Mouse (Mus musculus) 3T3-L1 (cell line): ENCODE results near the gene Myl9.

ENCODE experiments used
- DNase-seq: peaks from one replicate; pipeline ENCODE4 v3.0.0-alpha.2; 2015; ENCODE audit warnings: low read depth, low spot score

The Myl9 gene

DNA sequence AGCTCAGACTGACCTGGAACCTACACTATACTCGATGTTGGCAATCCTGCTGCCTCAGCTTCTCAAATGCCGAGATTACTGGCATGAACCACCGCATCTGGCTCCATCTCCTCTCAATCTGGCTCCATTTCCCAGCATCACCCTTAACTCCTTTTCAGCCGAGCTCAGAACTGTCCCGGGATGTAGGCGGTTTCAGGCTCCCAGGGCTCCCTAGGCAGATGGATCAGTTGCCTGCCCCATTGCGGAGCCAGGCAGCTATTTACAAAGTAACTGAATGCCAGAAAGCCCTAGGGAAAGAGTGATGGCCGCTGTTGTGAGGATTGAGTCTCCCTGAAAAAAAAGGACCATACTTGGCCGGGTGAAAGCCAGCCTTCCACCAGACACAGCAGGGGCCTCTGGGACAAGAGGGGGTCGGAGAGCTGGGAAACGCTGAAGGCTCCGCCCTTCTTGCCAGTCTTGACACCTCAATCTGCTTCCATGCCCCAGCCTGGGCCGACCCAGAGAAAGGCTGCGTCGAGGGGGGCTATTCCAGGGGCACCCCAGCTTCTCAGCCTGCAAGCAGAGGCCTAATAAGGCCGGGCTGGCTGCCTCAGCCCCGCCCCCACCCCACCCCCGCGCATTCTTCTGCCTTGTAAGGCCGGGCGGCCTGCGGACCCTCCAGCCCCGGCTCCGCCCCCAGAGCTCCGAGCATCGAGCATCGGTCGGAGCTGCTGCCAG is at the start of gene Myl9:
TSS of gene Myl9 (plus strand) at position 683 of the 717 bp plus-strand sequence.
- no peak for DNase-seq

- DNase-seq: peak; percentile 63
Observed at GRCm38 (mm10) chr2:156726344-156726743, 48.9 kb upstream of the Myl9 start.

DNA sequence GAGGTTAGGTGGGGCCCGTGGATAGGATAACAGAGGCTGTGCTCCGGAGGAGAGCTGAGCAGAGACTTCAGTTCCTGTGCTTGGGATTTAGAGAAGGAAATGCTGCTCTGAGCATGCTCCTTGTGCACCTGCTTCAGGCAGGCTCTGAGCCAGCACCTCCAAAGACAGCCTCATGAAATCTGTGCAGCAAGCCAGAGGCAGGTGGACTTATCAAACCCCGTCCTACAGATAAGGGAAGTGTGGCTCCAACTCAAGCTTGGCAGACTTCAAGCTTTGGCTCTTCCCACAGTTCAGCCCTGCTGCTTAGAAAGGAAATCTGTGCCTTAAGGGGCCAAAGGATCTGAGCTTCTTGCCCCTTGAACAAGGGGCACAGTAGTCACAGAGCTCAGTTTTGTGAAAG is 48.3 kb upstream of the Myl9 start:
- DNase-seq: no peak

GRCm38 (mm10) chr2:156729537-156730469 is 45.4 kb upstream of the Myl9 start:
- DNase-seq: no peak

DNA sequence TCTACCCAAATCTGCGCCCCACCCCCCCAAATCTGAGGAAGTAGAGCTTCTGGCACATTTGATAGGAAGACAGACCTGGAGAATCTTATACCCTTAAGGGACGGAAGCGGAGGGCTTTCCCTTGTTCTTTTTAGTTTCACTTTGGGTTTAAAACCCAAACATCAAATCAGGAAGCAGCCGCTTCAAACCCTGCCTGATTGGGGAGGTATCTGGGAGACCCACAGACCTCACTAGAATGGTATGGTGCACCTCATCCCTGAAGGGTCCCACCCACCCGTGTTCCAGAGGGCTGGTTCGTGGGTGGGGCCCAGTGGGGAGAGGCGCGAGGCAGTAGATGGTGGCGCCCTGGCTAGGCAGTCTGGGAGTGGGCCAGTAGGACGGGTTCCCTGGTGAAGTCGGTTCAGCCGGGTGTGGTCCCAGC is 44.7 kb upstream of the Myl9 start:
- DNase-seq: no peak

DNA sequence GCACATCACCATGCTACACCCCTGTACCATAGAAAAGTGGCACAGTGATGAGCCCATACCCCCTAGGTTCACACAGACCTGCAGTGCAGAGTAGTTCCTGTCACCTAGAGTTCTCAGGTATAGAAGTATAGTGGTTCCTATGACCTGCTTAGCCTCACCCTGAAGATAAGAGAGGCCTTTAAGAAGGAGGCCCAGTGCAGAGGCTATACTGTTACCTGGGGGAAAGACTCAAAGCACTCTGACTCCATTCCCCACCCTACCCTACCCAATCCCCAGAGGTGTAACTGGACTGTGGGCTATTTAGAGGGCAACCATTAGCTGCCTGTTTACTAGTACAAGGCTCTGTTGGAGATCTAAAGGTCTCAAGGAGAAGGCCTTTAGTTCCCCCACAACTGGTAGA is 43.6 kb upstream of the Myl9 start:
- DNase-seq: no peak

GRCm38 (mm10) chr2:156732109-156732508 is 43.1 kb upstream of the Myl9 start:
- DNase-seq: peak; percentile 12

GRCm38 (mm10) chr2:156735761-156736335 is 39.4 kb upstream of the Myl9 start:
- DNase-seq: peak; percentile 80

GRCm38 (mm10) chr2:156736846-156737245 is 38.4 kb upstream of the Myl9 start:
- peak; percentile 49 for DNase-seq

DNA sequence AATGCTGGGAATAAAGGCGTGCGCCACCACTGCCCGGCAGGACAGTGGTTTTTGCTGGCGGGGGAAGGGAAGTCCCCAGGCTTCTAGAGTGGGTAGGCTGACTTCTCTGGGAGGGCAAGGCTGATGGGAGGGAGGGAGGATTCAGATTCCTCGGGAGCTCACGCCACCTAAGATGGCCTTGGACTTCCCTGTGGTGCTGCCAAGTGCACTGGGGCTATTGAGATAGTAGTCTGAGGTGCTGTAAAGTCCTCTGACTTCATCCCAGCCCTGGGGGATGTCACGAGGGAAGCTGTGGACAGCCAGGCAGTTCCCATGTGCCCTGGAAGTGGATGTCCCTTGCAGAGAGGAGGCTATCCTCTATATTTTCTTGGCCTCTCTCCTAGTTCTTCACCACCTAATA is 37.2 kb upstream of the Myl9 start:
- DNase-seq: no peak

DNA sequence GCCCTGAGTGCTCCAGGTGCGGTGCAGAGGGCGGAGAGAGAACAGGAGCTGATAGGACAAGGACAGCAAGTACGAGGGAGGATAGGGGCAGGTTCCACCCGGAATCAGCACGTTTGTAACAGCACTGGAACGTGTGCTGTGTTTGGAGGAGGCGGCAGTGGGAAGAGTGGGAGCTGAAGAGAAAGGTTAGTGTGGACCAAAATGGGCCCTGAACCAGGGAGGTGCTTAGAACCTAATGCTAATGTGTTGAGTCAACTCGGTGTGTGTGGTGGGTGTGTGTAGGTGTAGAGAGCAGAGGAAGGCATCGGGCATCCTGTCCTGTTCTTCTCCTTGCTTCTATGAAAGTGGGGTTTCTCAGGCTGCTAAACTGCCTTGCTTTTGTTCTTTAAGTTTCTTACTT is 34.0 kb upstream of the Myl9 start:
- DNase-seq: no peak

DNA sequence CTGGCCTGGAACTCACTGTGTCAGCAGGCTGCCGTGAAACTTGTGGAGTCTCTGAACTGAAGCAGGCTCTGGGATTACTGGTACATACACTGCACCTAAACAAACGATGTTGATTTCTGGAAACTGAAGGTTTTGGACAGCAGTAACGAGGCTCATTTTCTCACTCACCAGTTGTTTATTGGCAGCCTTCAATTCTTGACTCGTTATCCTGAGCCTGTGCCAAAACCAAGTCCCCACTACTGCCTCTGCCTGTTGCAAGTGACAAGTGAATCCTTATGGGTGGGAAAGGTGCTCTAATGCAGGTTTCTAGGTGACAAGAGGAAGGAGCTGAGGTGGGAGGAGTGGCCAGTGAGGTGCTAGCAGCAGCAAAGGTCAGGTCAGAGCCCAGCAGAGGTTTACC is 33.2 kb upstream of the Myl9 start:
- DNase-seq: no peak

- no peak for DNase-seq
Observed at GRCm38 (mm10) chr2:156743248-156743647, 32.0 kb upstream of the Myl9 start.

GRCm38 (mm10) chr2:156744414-156744813 is 30.8 kb upstream of the Myl9 start:
- DNase-seq: no peak

- no peak for DNase-seq
Observed at GRCm38 (mm10) chr2:156747315-156747714, 27.9 kb upstream of the Myl9 start.

DNA sequence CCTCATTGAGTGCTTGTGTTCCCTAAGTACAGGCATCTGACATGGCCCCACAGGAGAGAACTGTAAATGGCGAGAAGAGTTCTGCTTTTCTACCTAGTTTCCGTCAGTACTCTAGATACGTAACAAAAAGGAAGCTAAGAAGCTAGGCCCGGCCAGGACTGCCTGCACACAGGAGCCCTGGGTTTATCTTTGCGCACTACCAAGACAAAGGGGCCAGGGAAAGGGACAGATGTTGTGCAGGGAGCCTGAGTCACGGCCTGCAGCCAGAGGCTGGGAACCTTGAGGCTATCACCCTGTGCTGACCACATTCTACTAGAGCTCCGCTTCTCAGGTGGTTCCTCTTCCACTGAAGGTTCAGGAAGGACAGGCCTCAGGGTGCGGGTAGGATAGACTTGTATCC is 25.5 kb upstream of the Myl9 start:
- no peak for DNase-seq

DNA sequence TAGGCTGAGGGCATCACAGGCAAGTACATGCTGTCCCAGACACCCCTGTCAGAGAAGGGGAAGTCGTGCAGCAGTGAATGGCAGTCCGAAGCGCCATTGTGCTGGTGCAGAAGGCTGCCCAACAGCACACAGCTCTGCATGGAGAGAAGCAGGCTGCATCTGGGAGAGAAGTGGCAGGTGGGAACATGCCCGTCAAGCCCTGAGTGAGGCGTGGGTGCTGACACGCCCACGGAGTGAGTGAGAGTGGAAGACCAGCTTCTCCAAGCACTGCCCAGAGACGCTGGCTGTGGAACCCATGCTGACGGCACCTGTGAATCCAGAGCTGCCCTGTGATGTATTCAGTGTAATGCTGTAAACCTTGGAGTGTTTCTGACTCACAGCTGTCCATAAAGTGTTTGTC is 18.3 kb upstream of the Myl9 start:
- no peak for DNase-seq

DNA sequence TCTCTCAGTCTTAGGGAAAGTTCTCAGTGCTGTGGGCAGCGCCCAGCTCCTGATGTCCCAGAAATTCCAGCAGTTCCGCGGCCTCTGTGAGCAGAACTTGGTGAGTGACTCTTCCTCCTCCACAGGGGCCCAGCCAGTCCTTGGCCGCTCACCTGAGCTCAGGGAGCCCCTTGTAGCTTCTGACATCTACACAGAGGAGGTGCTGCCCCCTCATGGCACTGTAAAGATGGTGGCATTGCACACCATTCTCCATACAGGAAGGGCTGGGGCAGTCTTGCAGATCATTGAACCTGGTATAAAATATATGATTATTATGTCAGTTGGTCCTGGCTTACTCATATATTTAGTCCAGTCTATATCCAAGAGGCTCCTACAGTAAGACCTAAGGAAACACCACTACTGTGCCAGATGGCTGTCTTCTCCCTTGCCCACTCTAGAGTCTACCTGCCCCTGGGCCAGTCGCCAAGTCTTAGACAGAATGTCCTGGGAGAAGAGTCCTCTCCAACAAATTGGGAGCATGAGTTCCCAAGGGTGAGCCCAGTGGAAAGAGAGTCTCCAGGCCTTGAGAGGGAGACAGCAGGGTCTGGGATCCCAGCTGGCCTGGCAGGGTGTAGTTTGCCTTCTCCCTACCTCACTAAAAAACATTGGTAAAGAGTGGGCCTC is 14.2 kb upstream of the Myl9 start:
- DNase-seq: no peak

- no peak for DNase-seq
Observed at GRCm38 (mm10) chr2:156761521-156762278, 13.5 kb upstream of the Myl9 start.

DNA sequence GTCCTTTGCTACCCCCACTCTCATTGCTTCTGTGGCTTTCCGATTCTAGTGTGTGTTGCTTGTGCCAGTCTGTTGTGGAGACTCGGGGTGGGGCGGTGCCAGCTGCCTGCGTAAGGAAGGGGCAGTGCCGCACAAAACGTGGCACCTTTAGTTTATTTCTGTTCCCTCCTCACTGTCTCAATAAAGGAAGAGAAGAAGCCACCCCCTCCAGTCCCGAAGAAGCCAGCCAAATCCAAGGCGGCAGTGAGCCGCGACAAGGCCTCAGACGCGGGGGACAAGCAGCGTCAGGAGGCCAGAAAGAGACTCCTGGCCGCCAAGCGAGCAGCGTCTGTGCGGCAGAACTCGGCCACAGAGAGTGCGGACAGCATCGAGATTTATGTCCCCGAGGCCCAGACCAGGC is 12.7 kb upstream of the Myl9 start:
- DNase-seq: no peak

GRCm38 (mm10) chr2:156763101-156763500 is 12.1 kb upstream of the Myl9 start:
- no peak for DNase-seq
